Mouse (Mus musculus) cerebellum, postnatal 14 days (tissue): ENCODE measurements around the gene Rad51b.
A peak's percentile ranks its signal among the peaks of the same experiment; 100 is the strongest.

Experiments used
- DNase-seq, 2 experiments: peaks; one replicate each; pipeline ENCODE4 v3.0.0; 2021; ENCODE audit warnings: mixed read lengths in 2 of 2

The Rad51b gene

GRCm38 (mm10) chr12:79707565-79708422 lies 410.7 kb downstream of the Rad51b start:
- no peak for DNase-seq

GRCm38 (mm10) chr12:79708423-79708733 lies 411.3 kb downstream of the Rad51b start:
- no peak for DNase-seq

DNA sequence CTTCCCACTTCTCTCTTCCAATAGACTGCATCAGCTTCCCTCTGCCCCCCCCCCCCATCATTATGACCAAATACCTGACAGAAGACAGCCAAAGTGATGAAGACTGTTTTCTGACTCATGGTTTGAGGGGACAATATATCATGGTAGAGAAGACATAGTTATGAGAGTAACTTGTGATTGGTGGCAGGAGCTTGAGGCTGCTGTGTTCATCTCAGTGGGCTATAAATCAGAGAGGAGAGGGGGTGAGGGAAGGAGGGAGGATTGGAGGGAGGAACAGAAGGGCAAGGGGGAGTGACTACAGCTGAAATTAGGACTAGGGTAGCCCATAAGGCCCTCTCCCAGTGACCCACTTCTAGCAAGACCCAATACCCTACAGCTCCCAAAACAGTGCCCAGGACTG lies 416.2 kb downstream of the Rad51b start:
- no peak for DNase-seq

DNA sequence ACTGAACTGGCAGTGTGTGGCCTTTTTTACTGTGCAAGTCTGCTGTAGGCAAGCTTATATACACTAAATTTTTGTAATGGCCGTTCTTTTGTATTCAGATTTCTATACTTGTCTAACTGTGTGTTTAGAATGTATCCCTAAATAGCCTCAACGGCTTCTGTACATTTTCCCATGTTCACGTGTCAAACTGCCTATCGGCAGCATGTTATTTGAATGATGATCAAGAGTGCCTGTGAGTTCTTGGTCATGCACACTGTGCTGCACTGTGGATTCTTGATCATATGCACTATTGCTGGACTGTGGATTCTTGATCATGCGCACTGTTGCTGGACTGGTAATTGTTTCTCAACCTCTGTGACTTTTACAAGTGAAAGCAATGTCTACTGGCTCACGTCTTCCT lies 417.4 kb downstream of the Rad51b start:
- DNase-seq, result no peak

DNA sequence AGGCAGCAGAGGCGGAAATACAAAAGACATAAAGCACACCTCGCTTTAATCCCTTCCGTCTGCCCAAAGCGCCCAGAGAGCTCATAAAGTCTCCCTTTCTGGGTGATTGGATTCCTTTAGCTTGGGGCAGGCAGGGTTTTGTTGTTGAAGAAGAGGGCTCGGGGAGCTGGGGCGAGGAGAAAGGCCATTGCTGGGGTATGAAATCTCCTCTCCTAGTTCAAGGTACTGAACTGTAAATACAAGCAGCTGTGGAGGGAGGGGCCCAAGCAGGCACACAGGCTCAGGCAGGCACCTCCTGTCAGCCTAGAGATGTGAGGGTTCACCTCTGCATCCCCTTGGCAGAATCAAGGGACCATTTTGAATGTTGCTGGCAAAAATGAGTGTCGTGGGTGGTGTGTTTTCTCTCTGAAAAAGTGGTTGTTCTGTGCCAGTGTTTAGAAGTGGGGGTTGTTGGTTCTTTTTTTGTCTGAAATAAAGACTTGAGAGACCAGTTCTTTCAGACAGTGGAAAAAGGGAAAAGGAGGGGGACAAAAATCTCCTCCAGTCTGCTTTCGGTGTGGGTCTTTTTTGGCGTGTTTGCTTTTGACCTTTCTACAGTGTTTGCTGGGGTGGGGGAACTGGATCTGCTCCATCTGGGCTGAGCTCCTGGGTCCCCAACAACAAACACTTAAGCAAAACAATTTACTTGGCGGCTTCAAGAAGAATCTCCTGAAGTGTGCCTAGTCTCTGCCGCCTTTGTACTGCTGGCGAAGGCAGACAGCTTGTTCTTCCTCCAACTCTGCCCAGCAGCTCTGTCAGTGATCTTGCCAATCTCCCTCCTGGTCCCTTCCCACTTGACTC lies 418.6 kb downstream of the Rad51b start:
- DNase-seq, result no peak

GRCm38 (mm10) chr12:79719091-79719846 lies 422.2 kb downstream of the Rad51b start:
- DNase-seq, result no peak

DNA sequence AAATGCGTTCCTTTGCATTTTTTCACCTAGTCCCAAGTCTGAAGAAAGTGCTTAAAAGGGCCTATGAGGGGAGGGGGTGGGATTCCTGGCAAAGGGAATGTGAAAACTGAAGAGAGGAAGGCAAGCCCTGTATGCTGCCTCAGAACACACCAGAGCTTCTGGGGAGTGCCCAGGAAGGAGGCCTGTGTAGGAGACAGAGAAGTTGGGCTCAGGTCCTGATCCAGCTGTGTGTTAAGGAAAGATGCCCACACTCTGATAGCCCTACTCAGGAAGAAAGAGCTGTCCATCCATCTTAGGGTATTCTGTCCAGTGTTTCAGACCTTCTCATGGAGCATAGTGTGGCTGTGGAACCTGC lies 422.7 kb downstream of the Rad51b start:
- DNase-seq, result no peak

DNA sequence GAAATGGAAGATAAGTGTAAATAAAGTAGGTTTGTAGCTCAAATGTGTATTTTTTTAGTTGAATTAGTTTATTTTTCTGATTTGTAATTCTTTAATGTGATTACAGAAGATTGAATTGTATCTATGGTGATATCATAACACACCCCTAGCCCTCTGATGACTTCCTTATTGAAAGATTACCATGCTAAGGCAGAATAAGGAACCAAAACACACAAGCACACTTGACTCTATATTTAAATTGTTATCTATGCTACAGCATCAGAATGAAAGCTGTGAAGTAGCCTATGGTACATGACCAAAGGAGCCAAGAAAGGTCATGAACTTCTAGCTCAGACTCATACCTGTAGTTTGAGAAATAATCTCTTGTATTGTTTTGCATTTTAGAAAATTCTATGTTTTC lies 427.8 kb downstream of the Rad51b start:
- DNase-seq, result no peak

DNA sequence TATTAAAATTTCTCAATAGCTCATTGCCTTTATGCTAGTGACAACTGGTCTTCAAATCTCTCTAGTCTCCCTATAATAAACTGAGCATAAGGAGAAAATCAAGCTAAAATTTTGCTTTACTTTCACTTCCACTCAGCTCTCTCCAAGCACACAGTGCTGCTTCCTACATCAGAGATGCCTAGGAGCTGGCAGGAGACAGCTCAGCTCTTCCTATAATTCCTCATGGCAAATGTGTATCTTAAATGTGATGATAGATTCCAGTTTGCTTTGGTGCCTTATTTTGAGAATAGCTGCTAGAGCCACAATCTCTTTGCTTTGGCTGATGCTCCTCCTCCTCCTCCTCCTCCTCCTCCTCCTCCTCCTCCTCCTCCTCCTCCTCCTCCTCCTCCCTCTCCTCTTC lies 428.6 kb downstream of the Rad51b start:
- DNase-seq, result no peak

- no peak for DNase-seq
These were observed 429.0 kb downstream of the Rad51b start for GRCm38 (mm10) chr12:79726116-79726515.

GRCm38 (mm10) chr12:79726959-79727358 lies 429.9 kb downstream of the Rad51b start:
- DNase-seq, result no peak

DNA sequence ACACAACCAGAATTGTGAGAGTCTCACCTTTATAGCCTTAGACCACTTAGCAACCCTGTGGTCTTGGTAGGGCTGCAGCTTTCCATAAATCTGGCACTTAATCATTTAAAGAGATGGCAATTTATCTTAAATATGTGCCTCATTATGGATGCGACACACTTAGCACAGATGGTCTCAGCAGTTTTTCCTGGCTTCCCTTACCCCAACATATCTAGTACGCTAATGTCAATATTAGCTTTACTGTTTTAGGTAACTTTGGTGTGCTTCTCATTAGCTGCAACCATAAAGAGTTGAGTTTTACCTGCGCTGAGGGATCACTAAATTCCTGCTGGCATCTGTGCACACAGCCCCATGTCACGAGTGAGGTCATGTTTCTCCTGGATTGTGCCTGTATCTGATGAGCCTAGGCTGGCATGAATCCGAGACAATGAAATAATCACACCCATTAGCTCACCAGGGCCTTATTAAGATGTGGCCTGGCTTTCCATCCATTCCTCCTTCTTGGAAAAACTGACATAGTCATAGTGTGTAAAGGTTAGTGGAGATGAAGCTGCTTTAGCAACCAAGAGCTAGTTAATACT lies 432.9 kb downstream of the Rad51b start:
- DNase-seq, result no peak

DNA sequence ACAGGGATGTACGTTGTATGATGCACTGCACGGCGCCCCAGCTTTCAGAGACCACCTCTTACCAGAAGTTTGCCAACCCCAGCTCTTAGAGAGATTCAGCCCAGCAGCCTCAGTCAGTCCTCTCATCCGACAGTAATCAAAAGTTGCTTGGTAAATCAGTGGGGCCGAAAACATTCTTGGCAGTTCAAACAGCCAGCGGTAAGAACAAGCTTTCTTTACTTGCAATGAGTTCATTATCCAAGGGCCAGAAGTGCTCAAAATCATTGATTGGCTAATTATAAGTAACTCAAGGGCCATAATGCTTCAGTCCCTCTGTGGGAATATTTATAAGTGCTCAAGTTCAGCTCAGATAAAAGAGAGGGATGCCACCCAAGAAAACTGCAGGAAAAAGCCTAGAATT lies 434.8 kb downstream of the Rad51b start:
- no peak for DNase-seq

DNA sequence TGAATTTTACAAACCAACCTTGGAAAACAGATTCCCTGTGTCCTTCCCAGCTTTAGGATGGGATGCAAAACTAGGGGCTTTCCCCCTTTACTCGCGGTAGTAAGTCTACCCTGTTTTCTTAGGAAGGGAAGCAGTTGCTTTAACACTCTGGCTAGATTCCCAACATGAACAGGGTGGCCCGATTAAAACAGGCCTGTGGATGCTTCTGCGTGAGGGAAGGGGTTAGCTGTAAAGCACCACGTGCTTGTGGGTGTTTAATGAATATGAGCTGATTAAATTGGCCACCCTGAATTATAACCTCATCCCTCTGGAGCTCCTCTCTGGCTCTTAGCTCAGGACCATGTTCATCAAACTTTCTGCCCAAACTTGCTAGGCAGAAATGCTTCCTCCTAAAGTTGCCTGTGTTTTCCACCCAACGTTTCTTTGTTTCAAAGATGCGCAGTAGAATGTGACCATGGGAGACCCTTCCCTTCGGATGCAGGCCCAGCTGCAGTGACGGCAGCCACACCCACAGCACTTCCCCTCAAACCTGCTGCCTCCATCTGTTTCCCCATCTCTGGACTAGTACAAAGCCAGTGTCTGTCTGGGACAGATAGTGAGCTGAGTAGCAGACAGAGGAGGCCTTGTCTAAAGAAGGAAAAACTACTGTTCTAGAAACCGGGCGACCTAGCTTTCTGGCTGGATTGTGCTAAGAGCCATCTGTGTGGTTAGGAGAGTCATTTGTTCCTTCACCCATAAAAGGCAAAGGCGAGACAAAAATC lies 435.5 kb downstream of the Rad51b start:
- DNase-seq, result no peak

- peak; percentile 29 for DNase-seq
These were observed 438.3 kb downstream of the Rad51b start for GRCm38 (mm10) chr12:79735341-79735785.

GRCm38 (mm10) chr12:79735882-79736281 lies 438.8 kb downstream of the Rad51b start:
- DNase-seq, result no peak

- DNase-seq, result no peak
These were observed 441.6 kb downstream of the Rad51b start for GRCm38 (mm10) chr12:79738700-79739099.

DNA sequence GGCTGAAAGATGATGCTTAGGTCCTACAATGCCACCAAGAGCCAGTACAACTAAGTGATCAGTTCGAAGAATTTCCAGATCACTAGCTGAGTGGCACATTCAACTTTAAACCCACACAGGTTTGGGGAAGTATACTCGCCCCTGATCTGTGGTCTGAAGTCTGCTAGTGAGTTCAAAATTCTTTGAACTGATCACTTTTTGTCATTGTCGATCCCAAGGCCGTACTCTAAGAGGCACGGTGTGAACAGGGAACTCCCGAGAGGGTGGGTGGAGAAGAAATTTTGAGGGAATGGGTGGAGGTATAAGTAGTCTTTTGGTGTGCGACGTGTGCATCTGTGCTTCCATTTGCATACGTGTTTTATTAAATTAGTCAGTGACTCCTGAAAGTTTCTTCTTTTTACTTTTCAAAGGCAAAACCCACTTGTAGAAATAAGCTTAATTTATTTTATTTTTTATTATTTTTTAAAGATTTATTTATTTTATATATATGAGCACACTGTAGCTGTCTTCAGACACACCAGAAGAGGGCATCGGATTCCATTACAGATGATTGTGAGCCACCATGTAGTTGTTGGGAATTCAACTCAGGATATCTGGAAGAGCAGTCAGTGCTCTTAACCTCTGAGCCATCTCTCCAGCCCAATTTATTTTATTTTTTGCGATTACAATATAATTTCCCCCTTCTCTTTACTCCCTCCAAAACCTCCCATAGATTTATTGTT lies 443.0 kb downstream of the Rad51b start:
- no peak for DNase-seq

DNA sequence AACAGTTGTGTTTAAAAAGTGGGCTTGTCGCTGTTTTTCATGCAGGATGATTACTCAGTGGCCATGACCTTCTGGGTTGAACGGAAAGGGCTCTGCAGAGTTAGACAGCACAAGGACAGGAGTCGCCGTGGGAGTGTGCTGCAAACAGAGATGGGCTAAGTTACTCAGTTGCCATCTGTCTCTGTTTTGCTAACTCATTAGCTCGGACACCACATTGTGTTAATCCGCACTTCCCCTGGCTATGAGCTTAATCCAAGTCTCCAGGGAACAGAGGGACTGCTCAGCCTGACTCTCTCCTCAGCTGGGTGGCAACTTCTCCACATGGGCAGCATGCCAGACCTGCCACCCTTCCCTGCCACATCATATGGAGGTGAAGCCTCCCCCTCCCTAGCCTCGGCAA lies 445.1 kb downstream of the Rad51b start:
- peak; percentile 30 to 32 for DNase-seq

GRCm38 (mm10) chr12:79744131-79744530 lies 447.0 kb downstream of the Rad51b start:
- DNase-seq, result no peak

DNA sequence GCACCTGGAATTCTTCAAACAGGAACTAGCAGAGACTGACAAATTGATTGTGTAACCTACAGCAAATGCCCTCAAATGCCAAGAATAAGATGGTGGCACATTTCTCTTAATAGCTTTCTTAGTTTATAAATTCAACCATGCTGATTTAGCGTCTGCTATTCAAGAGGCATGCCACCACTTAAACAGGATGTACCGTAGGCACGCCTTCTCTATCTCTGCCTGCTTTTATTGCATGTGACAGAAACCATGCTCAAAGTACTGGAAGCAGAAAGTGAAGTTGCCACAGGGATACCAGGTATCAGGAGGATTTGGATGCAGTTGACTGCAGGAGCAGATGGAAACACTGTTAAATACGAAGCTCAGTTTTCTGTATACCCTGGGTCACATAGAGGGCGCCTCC lies 448.1 kb downstream of the Rad51b start:
- DNase-seq, result no peak
